ENCODE assay signal across 14 mouse cellular contexts in genomic region chr1:91577883-91578517, GRCm38 (mm10). TPM values are rescaled to one million over a fixed set of nuclear protein-coding genes. Genes with fewer than 3 reads are reported as not detected.
DNase-seq lines count a peak whose midpoint lies in the region; ATAC-seq and TF ChIP-seq lines count a peak whose summit lies in the region.
"Had no signal": no experiment of that assay in that cellular context is flagged by ENCODE, and none has a peak within 500 bp of the region (broad histone marks: within the 10 kb centered on the region; RNA-seq: fewer than 3 reads in every experiment).

No protein-coding gene starts in this region.

- no peak overlapping the region for H3K9ac ChIP-seq in heart, embryonic 12.5 days
- no peak overlapping the region for H3K9ac ChIP-seq in liver, postnatal 0 days (replicated peaks)
- H3K9ac ChIP-seq in liver, embryonic 11.5 days (ENCODE audit: low read depth, low read length): no peak overlapping the region
- H3K9ac ChIP-seq in intestine, postnatal 0 days (ENCODE audit: low read depth, low read length): no peak overlapping the region
- H3K9ac ChIP-seq: forebrain, embryonic 12.5 days; hindbrain, embryonic 15.5 days; liver, embryonic 13.5 days; neural tube, embryonic 12.5 days had no signal

- no peak for TF ChIP-seq EP300 in liver, postnatal 0 days (IDR thresholded peaks at IDR 0.05; ENCODE audit: low read depth)

- H3K79me3 ChIP-seq in C2C12 (ENCODE audit: low read depth): no peaks in the 10 kb centered on the region

- TF ChIP-seq CTCF in liver, postnatal 0 days (IDR thresholded peaks at IDR 0.05; ENCODE audit: low read depth): no peak
- TF ChIP-seq CTCF in C2C12 (IDR thresholded peaks at IDR 0.05; ENCODE audit: control insufficient read depth, insufficient read depth, insufficient read length): no peak
- TF ChIP-seq CTCF in intestine, postnatal 0 days (IDR thresholded peaks at IDR 0.05; ENCODE audit: low read depth): no peak

- no peak overlapping the region for H3K4me3 ChIP-seq in heart, embryonic 12.5 days
- no peak overlapping the region for H3K4me3 ChIP-seq in liver, postnatal 0 days (ENCODE audit: low read depth, low read length)
- H3K4me3 ChIP-seq in liver, embryonic 11.5 days (ENCODE audit: low read depth, low read length): no peak overlapping the region
- no peak overlapping the region for H3K4me3 ChIP-seq in C2C12 (ENCODE audit: insufficient read depth, poor library complexity, severe bottlenecking)
- no peak overlapping the region for H3K4me3 ChIP-seq in intestine, postnatal 0 days (ENCODE audit: low read depth, low read length)
- H3K4me3 ChIP-seq: forebrain, embryonic 12.5 days; hindbrain, embryonic 15.5 days; liver, embryonic 13.5 days; neural tube, embryonic 12.5 days had no signal

- H3ac ChIP-seq in C2C12 (ENCODE audit: control insufficient read depth, insufficient read length, low read depth): no peak overlapping the region

- H3K27ac ChIP-seq in heart, embryonic 12.5 days (ENCODE audit: poor library complexity, severe bottlenecking): no peak overlapping the region
- H3K27ac ChIP-seq in liver, postnatal 0 days (ENCODE audit: low read depth): no peak overlapping the region
- H3K27ac ChIP-seq in liver, embryonic 11.5 days (ENCODE audit: low read depth, low read length): no peak overlapping the region
- H3K27ac ChIP-seq in intestine, postnatal 0 days (ENCODE audit: low read depth, low read length): no peak overlapping the region
- H3K27ac ChIP-seq: forebrain, embryonic 12.5 days; hindbrain, embryonic 15.5 days; liver, embryonic 13.5 days; neural tube, embryonic 12.5 days had no signal

- H3K36me3 ChIP-seq in heart, embryonic 12.5 days: no peaks in the 10 kb centered on the region
- no peaks in the 10 kb centered on the region for H3K36me3 ChIP-seq in liver, postnatal 0 days (replicated peaks; ENCODE audit: insufficient read depth, low read length)
- H3K36me3 ChIP-seq in liver, embryonic 11.5 days (ENCODE audit: control insufficient read depth, insufficient read depth, low read length): no peaks in the 10 kb centered on the region
- H3K36me3 ChIP-seq in C2C12 (ENCODE audit: control insufficient read depth, insufficient read depth): no peaks in the 10 kb centered on the region
- H3K36me3 ChIP-seq in intestine, postnatal 0 days (ENCODE audit: control insufficient read depth, insufficient read depth): no peaks in the 10 kb centered on the region
- H3K36me3 ChIP-seq: forebrain, embryonic 12.5 days; G1E; hindbrain, embryonic 15.5 days; liver, embryonic 13.5 days; neural tube, embryonic 12.5 days had no signal

- H3K27me3 ChIP-seq in heart, embryonic 12.5 days (replicated peaks): no peaks in the 10 kb centered on the region
- H3K27me3 ChIP-seq in liver, postnatal 0 days (ENCODE audit: insufficient read depth, low read length): no peaks in the 10 kb centered on the region
- no peaks in the 10 kb centered on the region for H3K27me3 ChIP-seq in liver, embryonic 11.5 days (replicated peaks; ENCODE audit: control insufficient read depth, insufficient read depth, low read length)
- H3K27me3 ChIP-seq in C2C12 (ENCODE audit: control insufficient read depth, insufficient read depth, insufficient read length): no peaks in the 10 kb centered on the region
- no peaks in the 10 kb centered on the region for H3K27me3 ChIP-seq in intestine, postnatal 0 days (replicated peaks; ENCODE audit: control insufficient read depth, insufficient read depth, low read length)
- H3K27me3 ChIP-seq: forebrain, embryonic 12.5 days; hindbrain, embryonic 15.5 days; neural tube, embryonic 12.5 days had no signal

- H3K9me3 ChIP-seq in heart, embryonic 12.5 days (replicated peaks): no peaks in the 10 kb centered on the region
- no peaks in the 10 kb centered on the region for H3K9me3 ChIP-seq in liver, postnatal 0 days (ENCODE audit: low read length)
- no peaks in the 10 kb centered on the region for H3K9me3 ChIP-seq in liver, embryonic 11.5 days (ENCODE audit: control insufficient read depth, low read length)
- H3K9me3 ChIP-seq in intestine, postnatal 0 days (ENCODE audit: control insufficient read depth): no peaks in the 10 kb centered on the region
- H3K9me3 ChIP-seq: forebrain, embryonic 12.5 days; G1E; hindbrain, embryonic 15.5 days; liver, embryonic 13.5 days; neural tube, embryonic 12.5 days had no signal

- no peaks in the 10 kb centered on the region for H3K79me2 ChIP-seq in C2C12 (ENCODE audit: control insufficient read depth, insufficient read depth)

- H3K4me1 ChIP-seq in heart, embryonic 12.5 days (replicated peaks): peaks cover 26% of the 10 kb centered on the region
- no peaks in the 10 kb centered on the region; the same call in 1 of the 2 replicates for H3K4me1 ChIP-seq in liver, postnatal 0 days (ENCODE audit: insufficient read depth)
- peaks cover 11% of the 10 kb centered on the region for H3K4me1 ChIP-seq in liver, embryonic 11.5 days (replicated peaks; ENCODE audit: control insufficient read depth, insufficient read depth, low read length)
- no peaks in the 10 kb centered on the region for H3K4me1 ChIP-seq in intestine, postnatal 0 days (replicated peaks; ENCODE audit: control insufficient read depth, insufficient read depth, low read length)
- H3K4me1 ChIP-seq: forebrain, embryonic 12.5 days; hindbrain, embryonic 15.5 days; neural tube, embryonic 12.5 days had no signal

- no peak for DNase-seq in heart, adult 8-10 months (ENCODE audit: low spot score)
- DNase-seq in liver, postnatal 0 days: no peak
- DNase-seq in liver, embryonic 11.5 days (ENCODE audit: low spot score): no peak
- no peak for DNase-seq in adrenal gland, postnatal 36 days
- DNase-seq in frontal cortex, postnatal 25 days (ENCODE audit: low spot score in 2 of 2): no peak
- DNase-seq: cerebellum, adult 18-20 months; liver, embryonic 13.5 days had no signal

- no peak overlapping the region for H3K4me2 ChIP-seq in heart, embryonic 12.5 days
- no peak overlapping the region for H3K4me2 ChIP-seq in liver, postnatal 0 days (ENCODE audit: low read depth, low read length)
- no peak overlapping the region for H3K4me2 ChIP-seq in liver, embryonic 11.5 days
- H3K4me2 ChIP-seq in intestine, postnatal 0 days (replicated peaks; ENCODE audit: low read depth): no peak overlapping the region; the same call in 1 of the 2 replicates
- H3K4me2 ChIP-seq: forebrain, embryonic 12.5 days; hindbrain, embryonic 15.5 days; liver, embryonic 13.5 days; neural tube, embryonic 12.5 days had no signal

- ATAC-seq in heart, embryonic 12.5 days (ENCODE audit: insufficient number of reproducible peaks, low FRiP score): 0 out of 2 replicates have a peak, but pooled peaks have one; percentile 27
- peak; percentile 65; the same call in 1 of the 2 replicates for ATAC-seq in liver, postnatal 0 days
- ATAC-seq in liver, embryonic 11.5 days (replicated peaks; ENCODE audit: low FRiP score): no peak
- peak; percentile 76 for ATAC-seq in intestine, postnatal 0 days

- WGBS in heart, embryonic 12.5 days: 43% methylated on average over 7 of the region's 7 CpGs
- 66% methylated on average over 7 of the region's 7 CpGs for WGBS in liver, postnatal 0 days (ENCODE audit: insufficient replicate concordance)
- 58% methylated on average over 7 of the region's 7 CpGs for WGBS in liver, embryonic 11.5 days
- WGBS in intestine, postnatal 0 days: 23% methylated on average over 7 of the region's 7 CpGs

TF ChIP-seq in C2C12, 6 proteins besides CTCF, POLR2A, EP300 and RAD21:
- TF ChIP-seq FOSL1 (IDR thresholded peaks at IDR 0.05; ENCODE audit: insufficient read depth, low read length, poor library complexity, severe bottlenecking) (no peak), MYOD1 (IDR thresholded peaks at IDR 0.05; ENCODE audit: control insufficient read depth, insufficient read length, low read depth) (peak; percentile 60), MAX (IDR thresholded peaks at IDR 0.05) (no peak)

RNA-seq across cellular contexts. Expression of gene Asb1, which starts 37.7 kb away (rescaled TPM):
- 11.0 and 12.3 TPM in 2 replicates for polyA plus RNA-seq in heart, embryonic 12.5 days (2016; fragmentation: Nextera tagmentation; extraction: Ambion mirVana)
- total RNA-seq in heart, adult 8-10 months (2022): 10 to 100 TPM; 17.3 to 27.2 (median 20.5) TPM
- polyA plus RNA-seq in liver, postnatal 0 days (2015; fragmentation: Nextera tagmentation; extraction: Ambion mirVana): 4.6 and 4.8 TPM in 2 replicates
- polyA plus RNA-seq in liver, embryonic 11.5 days (2014; fragmentation: Nextera tagmentation; extraction: Ambion mirVana): 12.2 and 13.4 TPM in 2 replicates
- 12.2 TPM for polyA plus RNA-seq in C2C12 (2012; fragmentation: generic; extraction: Trizol)
- 2.6 TPM in 2 replicates for polyA plus RNA-seq in intestine, postnatal 0 days (2015; fragmentation: Nextera tagmentation; extraction: Ambion mirVana)
- 10 to 100 TPM; 22.4 to 25.9 TPM for total RNA-seq in adrenal gland, postnatal 36 days (2021)
